Mouse (Mus musculus) naive thymus-derived CD4-positive, alpha-beta T cell, adult 2 months (primary cell): ENCODE measurements around the gene Nrp2.

Experiments
- DNase-seq: peaks from one replicate; pipeline ENCODE4 v3.0.0-alpha.2; 2011; ENCODE audit warnings: low read depth

Nrp2 gene

GRCm38 (mm10) chr1:62820170-62820569 lies 117.1 kb downstream of the Nrp2 start:
- DNase-seq, result no peak

DNA sequence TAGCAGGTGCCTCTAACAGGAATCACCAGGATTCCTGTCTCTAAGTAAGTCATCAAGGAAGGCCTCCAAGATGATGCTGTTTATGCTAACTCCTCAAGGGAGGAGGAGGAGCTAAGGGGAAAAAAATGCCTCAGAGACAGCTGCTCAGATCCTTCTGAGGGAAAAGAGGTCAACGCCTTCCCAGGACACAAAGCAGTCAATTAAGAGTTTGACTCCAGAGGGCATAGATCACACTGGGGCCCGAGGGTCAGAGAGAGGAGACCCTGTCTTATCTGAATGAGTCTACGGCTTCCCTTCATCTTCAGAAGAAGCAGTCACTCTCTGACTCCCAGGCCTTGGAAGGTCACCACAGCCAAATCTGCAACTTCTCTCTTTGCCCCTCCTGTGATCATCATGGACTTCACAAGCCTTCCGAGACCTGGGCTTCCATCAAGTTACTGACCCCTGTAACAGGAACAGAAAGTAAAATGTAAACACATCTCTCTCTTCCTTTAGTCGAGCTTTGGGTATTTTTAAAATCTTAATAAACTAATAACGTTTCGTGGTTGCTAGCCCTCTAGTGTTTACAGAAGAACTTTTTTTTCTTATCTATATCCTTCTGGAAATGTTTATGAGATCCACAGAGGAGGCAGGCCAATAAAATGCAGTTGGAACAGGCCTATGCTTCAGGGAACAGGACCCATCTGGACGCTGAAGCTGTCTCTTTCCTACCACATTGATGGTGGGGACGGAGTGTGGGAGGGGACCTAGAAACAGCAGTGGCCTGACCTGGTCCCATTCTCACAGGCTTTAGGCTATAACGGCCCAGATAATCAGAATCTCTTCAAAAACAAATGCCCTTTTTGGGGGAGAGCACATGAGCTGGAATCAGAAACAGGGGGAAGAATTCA lies 118.7 kb downstream of the Nrp2 start:
- no peak for DNase-seq

DNA sequence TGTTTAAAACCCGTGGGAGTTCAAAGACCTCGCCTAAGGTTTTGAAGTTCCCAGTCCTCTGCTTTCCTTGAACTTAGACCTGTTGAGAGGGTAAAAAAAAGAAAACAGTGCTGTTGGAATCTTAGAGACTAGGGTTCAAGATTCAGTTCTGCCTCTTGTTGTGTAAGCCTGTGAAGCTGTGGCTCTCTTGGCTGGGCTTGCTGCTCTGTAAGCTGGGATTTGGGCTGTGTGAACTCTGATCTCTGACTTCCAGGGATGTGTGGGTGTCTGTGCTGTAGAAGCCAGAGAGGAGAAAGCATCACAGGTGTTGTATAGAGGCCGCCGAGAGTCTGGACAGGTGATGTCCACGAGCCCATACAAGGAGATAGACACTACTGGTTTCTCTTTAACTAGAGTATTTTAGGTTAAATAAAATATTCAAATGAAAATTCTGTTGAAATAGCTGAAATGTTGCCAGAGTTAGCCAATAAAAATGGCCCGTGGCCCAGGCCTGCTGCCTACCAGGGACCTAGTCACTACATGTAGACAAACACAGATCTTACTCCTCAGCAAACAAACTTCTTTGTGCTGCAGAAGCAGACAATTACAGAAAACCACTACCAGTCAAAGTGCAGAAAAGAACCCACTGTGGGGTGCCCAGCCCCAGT lies 120.6 kb downstream of the Nrp2 start:
- no peak for DNase-seq

DNA sequence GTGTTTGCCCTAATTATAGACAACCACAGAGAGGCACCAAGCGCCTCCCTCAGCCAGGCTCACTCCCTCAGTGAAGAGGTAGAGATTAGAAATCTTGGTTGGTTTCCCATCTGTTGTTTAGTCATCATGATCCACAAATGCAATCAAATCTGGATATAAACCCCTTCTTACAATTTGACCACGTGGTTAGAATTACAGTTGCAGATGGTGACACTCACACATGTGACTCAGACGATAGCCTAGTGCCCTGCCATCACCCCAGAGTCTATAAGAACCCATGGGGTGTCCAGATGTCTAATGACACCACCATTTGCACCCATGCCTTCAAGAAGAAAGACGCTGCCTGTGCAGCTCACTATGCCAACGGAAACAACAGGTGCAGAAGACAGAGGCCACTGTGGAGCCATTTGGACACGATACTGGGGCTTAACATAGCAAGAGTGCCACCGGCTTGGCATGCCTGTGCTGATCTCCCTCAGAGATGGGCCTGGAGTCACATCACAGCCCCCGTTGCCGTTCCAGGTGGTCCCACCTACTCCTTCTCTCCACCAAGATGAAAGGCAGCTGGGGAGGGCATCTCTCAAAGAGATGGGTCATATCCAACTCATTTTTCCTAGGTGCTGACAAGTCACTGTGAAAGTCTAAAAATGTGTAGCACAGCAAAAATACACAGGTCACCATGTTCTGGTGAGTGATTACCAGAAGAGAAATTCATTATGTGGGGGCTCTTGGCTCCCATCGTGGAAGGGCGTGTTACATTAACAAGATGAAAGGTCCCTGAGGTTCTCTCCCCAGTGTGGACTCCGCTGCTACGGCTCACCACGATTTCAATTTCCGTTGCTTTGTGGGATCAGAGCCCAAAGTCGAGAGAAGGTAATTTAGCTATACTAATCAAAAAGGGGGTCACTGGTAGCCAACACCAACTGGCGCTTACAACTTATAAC lies 123.0 kb downstream of the Nrp2 start:
- DNase-seq, result no peak

GRCm38 (mm10) chr1:62827316-62827715 lies 124.2 kb downstream of the Nrp2 start:
- no peak for DNase-seq

DNA sequence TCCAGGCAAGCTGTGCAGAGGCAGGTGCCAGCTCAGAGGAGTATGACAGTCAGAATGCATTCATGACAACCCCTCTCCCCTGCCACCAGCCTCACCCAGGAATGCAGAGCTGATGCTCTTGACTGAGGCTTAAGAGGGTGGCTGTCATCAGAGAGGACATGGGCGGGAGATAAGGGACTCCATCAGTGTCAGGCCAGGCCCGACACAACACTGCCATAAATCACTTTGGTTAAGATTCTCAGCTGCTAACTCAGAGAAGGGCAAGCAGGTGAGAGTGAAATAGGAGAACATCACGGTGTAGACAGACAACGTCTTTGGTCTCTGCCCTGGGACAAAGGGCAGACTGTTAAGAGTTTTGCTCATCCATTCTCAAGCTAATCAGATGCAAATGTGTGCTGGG lies 125.1 kb downstream of the Nrp2 start:
- DNase-seq, result no peak

DNA sequence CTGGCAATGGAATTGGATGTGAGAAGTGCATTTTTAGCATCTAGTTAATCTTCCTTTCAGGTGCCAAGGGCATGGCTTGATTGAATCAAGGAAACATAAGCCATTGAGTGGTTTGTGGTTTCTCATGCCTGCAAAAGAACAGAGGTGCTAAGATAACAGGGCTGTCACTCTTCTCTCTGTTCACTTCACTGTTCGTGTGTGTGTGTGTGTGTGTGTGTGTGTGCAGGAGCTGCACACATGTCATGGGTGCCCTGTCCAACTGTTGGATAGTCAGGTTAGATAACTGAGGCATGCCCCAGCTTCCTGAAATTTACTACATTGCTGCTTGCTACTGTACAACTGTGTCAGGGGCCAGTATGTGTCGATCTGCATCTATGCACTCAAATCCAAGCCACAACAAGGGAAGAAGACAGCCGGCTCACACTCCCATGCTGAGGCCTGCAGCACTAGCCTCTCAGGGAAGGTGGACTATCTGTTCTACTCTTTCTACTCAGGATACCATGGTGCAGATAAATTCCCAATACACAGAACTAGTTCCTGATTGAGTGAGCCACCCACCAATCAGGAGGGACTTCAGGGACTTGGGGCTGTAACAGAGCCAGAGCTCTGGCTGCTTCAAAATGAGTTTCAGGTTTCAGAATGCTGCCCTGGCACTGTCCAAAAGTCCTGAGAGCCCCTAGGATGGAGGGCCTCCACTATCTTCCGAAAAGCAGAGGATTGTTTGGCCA lies 126.8 kb downstream of the Nrp2 start:
- DNase-seq, result peak; percentile 64

DNA sequence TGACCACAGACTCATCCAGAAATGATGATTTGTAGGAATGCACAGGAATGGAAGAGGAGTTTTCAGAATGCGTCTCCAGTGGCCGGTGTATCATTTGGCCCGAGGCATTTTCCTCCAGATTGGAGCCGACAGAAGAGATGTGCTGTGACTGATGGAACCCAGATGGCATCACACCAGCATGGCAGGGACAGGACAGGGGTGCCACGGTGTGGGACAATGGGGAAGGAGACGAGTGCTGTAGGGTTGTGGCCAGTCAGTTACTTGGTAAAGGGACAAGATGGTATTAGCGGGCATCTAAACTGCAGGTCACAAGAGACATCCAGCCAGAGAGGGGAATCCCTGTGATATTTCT lies 127.3 kb downstream of the Nrp2 start:
- no peak for DNase-seq

GRCm38 (mm10) chr1:62831725-62832455 lies 128.8 kb downstream of the Nrp2 start:
- DNase-seq, result no peak

GRCm38 (mm10) chr1:62833356-62833755 lies 130.3 kb downstream of the Nrp2 start:
- no peak for DNase-seq

DNA sequence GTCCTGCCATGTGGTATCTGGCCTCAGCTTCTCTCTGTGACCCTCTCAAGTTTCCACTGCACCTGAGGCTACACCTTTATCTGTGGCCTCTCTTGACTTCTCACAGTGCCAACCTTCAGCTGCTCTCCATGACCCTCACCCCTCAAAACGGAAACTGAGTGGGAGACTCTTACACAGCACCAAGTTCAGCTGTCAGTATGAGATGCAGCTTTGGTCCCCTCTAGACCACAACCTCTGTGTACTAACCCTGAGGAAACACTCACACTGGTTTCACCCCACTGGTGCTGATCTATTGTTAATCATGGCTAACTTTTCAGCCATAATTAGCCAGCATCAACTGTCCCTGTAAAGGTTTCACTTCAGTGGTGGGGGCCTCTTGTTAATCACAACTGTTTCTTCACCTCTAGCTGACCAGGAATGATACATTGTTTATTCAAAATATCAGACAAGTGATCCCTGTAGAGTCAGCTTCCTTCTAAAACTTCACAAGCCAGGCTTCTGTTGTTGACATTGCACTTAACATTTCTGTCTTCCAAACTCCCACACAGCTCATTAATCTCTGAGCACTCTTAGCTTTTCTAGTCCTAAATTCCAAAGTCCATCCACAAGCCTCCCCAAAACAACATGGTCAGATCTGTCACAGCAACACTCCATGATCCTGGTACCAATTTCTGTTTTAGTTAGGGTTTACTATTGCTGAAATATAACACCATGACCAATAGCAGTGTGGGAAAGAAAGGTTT lies 131.5 kb downstream of the Nrp2 start:
- no peak for DNase-seq

GRCm38 (mm10) chr1:62838083-62838482 lies 135.0 kb downstream of the Nrp2 start:
- no peak for DNase-seq

- DNase-seq, result no peak
Measured at GRCm38 (mm10) chr1:62838631-62839030, 135.5 kb downstream of the Nrp2 start.

DNA sequence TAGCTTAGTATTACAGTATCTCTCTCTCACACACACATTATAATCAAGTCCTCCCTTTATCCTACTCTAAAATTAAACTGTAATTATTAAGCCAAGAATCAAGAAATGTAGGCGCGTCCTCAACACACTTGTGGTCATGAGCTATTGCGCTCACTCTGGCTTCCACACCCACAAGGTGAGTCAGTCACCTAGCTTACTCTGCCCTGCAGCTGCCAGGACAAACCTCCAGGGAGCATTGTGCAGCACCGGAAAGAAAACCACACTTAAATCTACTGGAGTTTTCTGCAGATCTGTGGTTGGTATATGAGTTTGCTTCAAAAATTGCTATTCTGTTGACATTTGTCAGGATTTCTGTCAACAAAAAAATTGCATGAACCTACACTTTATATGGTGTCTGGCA lies 140.1 kb downstream of the Nrp2 start:
- no peak for DNase-seq

GRCm38 (mm10) chr1:62850990-62851940 lies 148.2 kb downstream of the Nrp2 start:
- no peak for DNase-seq

DNA sequence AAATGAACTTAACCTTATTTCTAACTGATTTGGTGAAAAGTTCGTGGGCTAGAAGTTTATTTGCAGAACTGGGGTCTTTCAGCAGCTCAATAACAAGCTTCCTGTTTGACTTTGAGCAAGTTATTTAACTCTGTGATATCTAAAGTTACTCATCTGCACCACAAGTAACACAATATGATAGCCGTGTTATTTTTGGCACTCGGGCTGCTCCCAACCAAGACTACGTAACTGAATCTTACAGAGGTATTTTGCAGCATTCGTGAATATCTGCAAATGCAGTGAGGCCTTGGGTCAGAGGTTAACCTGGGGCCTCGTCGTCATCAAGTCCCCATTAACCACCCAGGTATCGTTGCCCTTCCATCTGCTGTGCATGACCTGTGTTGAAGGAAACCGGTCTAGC lies 150.3 kb downstream of the Nrp2 start:
- DNase-seq, result no peak

GRCm38 (mm10) chr1:62853996-62854395 lies 150.9 kb downstream of the Nrp2 start:
- no peak for DNase-seq

DNA sequence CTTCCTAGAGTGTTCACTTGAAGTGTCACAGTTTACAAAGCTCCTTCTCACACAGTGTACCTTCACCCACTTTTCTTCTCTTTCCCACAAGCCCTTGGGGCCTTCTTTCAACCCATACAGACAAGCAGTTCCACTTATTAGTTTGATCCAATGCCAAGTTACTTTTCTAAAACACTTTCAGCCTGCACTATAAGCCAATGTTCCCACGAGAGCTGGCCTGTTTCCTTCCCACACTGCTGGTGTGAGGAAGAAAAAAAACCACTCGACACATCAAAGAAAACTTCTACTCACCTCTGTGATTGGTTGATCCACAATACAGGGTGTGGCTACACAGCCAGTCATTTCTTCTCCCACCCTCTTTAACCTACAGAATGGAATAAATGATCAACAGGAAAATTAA lies 156.0 kb downstream of the Nrp2 start:
- DNase-seq, result no peak
